Mouse (Mus musculus) erythroblast, embryonic 14.5 days (primary cell): Measurements from ENCODE around the gene Rbm17.

Source experiments
- GATA1 ChIP-seq: IDR thresholded peaks from 2 replicates; pipeline ENCODE4 v1.6.1; 2012; ENCODE audit warnings: low read length, inconsistent platforms, mixed read lengths
- TAL1 ChIP-seq: IDR thresholded peaks from 3 replicates; pipeline ENCODE4 v1.6.1; 2012; ENCODE audit warnings: low read length, inconsistent platforms, mixed read lengths

GRCm38 (mm10) chr2:11555316-11555715, 48.6 kb downstream of the Rbm17 start:
- TF ChIP-seq GATA1, result no peak
- TF ChIP-seq TAL1, result no peak
